Mouse (Mus musculus): ENCODE measurements around the gene Commd8. TPM values are rescaled to one million over a fixed set of nuclear protein-coding genes. Genes with fewer than 3 reads are reported as not detected.
"Not testable (repeated sequence)": the region's sequence is repeated elsewhere in the genome, so short reads cannot be mapped to it uniquely, and the experiment has no call there.

Gene Commd8
- polyA plus RNA-seq, 1 experiment from 2014 or later, result 55.0 TPM

DNA sequence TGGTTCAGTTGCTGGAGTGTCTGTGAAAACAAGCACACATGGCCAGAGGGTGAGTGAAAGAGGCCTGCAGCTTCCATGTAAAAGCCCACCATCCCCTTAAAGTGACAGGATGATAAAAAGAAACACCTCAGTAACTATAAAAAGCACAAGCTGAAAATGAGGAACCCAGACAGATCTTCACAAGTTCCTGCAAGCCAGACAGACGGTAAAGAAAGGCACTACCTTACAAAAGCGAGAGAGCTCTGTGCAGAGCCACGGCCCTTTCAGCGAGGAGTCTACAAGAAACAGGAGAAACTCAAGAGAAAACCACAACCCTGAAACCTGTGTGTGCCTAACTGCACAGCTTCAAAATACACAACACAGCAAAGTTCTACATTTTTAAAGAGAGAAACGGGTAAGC lies 5.1 kb downstream of the Commd8 start:
- WGBS (ENCODE audit: insufficient replicate concordance), result 48% methylated on average over 5 of the region's 5 CpGs
- Histone ChIP-seq H3K4me3 (ENCODE audit: low read depth, low read length) (no peak overlapping the region), H3K4me1 (ENCODE audit: insufficient read depth) (peaks cover 24% of the 10 kb centered on the region), H3K36me3 (replicated peaks; ENCODE audit: insufficient read depth, low read length) (peaks cover 39% of the 10 kb centered on the region), H3K27me3 (ENCODE audit: insufficient read depth, low read length) (no peaks in the 10 kb centered on the region), H3K4me2 (ENCODE audit: low read depth, low read length) (peak overlapping the region; percentile 28; the same call in 1 of the 2 replicates), H3K9ac (replicated peaks) (no peak overlapping the region), H3K9me3 (ENCODE audit: low read length) (no peaks in the 10 kb centered on the region), H3K27ac (ENCODE audit: low read depth) (0 out of 2 replicates have a peak overlapping the region, but pooled peaks have one; percentile 18)
- ATAC-seq, result no peak
- TF ChIP-seq CTCF (IDR thresholded peaks at IDR 0.05; ENCODE audit: low read depth) (no peak), EP300 (IDR thresholded peaks at IDR 0.05; ENCODE audit: low read depth) (no peak)
- DNase-seq, result no peak

DNA sequence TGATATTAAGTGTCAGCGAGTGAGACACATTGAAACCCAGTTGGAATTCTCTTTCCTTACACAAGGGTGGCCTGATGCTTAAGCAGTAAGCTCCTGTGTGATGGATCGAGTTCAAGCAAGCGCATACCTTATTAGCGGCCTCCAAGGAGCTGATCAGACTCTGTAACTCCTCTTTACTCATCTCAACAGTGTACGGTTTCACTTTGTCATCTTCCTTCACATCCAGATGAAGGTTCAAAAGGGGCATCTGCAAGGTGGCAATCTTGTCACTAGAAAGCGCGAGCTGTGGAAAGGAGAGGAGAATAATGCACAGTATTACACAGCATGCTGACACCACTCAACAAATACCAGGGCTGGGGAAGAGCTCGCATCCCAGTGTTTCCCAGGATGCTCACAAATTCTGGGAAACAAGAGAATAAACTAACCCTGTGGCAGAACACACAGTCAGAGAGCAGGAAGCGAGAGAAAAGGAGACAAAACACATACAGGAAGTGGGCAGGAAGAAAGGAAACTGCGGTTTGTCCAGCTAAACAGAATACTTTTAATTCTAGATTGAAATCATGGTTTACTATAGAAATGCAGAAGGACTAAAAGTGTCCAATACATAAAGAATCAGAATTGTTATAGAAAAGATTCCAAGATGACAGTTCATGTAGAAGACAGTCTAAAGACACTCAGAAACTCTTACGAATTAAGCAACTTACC lies 7.1 kb downstream of the Commd8 start:
- H3K9me3 ChIP-seq (ENCODE audit: low read length), result no peaks in the 10 kb centered on the region
- DNase-seq (no peak), ATAC-seq (no peak)
- 66% methylated on average over 11 of the region's 11 CpGs for WGBS (ENCODE audit: insufficient replicate concordance)
- H3K27ac ChIP-seq (ENCODE audit: low read depth), result no peak overlapping the region
- TF ChIP-seq EP300 (IDR thresholded peaks at IDR 0.05; ENCODE audit: low read depth) (no peak), CTCF (IDR thresholded peaks at IDR 0.05; ENCODE audit: low read depth) (no peak)
- H3K9ac ChIP-seq (replicated peaks), result no peak overlapping the region
- 0 out of 2 replicates have a peak overlapping the region, but pooled peaks have one; percentile 39 for H3K4me2 ChIP-seq (ENCODE audit: low read depth, low read length)
- H3K4me1 ChIP-seq (ENCODE audit: insufficient read depth), result peaks cover 9% of the 10 kb centered on the region
- no peaks in the 10 kb centered on the region for H3K27me3 ChIP-seq (ENCODE audit: insufficient read depth, low read length)
- no peak overlapping the region for H3K4me3 ChIP-seq (ENCODE audit: low read depth, low read length)
- peaks cover 42% of the 10 kb centered on the region for H3K36me3 ChIP-seq (replicated peaks; ENCODE audit: insufficient read depth, low read length)

DNA sequence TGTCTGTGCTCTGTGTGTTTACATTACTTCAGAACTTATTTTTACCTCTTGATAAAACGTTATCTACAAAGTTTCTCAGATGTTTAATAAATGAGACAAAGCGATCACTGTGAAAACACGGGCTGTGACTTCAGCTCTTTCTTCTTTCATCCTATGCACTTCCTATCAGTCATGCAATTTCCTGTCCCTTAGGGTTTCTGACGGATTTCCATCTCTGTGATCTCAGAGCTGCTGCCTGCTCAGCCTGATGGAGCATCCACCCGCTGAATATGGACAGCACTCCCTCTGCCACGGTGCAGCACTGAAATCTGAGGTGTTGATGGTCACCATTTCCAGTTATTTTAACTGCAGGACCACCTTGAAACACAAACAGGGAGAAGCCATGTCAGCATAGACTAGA lies 8.5 kb downstream of the Commd8 start:
- Histone ChIP-seq H3K27me3 (ENCODE audit: insufficient read depth, low read length) (no peaks in the 10 kb centered on the region), H3K4me3 (ENCODE audit: low read depth, low read length) (no peak overlapping the region), H3K4me2 (ENCODE audit: low read depth, low read length) (no peak overlapping the region), H3K27ac (ENCODE audit: low read depth) (no peak overlapping the region), H3K9me3 (ENCODE audit: low read length) (no peaks in the 10 kb centered on the region), H3K36me3 (replicated peaks; ENCODE audit: insufficient read depth, low read length) (peaks cover 38% of the 10 kb centered on the region), H3K9ac (replicated peaks) (no peak overlapping the region), H3K4me1 (ENCODE audit: insufficient read depth) (peaks cover 7% of the 10 kb centered on the region; the same call in 1 of the 2 replicates)
- TF ChIP-seq CTCF (IDR thresholded peaks at IDR 0.05; ENCODE audit: low read depth) (no peak), EP300 (IDR thresholded peaks at IDR 0.05; ENCODE audit: low read depth) (no peak)
- DNase-seq (no peak), ATAC-seq (no peak)
- 42% methylated on average over 6 of the region's 6 CpGs for WGBS (ENCODE audit: insufficient replicate concordance)

DNA sequence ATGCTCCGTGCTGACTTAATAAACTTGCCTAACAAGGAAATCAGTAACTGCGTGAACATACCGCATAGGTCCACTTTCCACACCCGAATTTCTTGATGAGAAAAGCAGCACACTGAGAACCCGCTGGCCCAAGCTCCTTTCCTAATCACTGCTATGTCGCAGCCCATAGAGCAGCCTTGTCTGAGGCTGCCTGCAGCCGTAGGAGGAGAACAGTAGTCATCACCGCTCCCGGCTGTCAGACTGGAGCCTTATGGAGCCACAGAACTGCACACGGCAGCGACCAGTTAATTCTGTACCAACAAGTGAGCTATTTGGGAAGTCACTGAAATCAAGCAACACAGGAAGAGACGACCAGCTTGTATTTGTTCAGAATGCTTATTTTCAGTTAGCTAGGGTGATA lies 9.3 kb downstream of the Commd8 start:
- Histone ChIP-seq H3K9me3 (ENCODE audit: low read length) (no peaks in the 10 kb centered on the region), H3K4me2 (ENCODE audit: low read depth, low read length) (no peak overlapping the region), H3K27ac (ENCODE audit: low read depth) (no peak overlapping the region), H3K27me3 (ENCODE audit: insufficient read depth, low read length) (no peaks in the 10 kb centered on the region), H3K36me3 (replicated peaks; ENCODE audit: insufficient read depth, low read length) (peaks cover 38% of the 10 kb centered on the region), H3K4me1 (ENCODE audit: insufficient read depth) (peaks cover 7% of the 10 kb centered on the region; the same call in 1 of the 2 replicates), H3K9ac (replicated peaks) (no peak overlapping the region), H3K4me3 (ENCODE audit: low read depth, low read length) (no peak overlapping the region)
- WGBS (ENCODE audit: insufficient replicate concordance), result 86% methylated on average over 12 of the region's 12 CpGs
- TF ChIP-seq EP300 (IDR thresholded peaks at IDR 0.05; ENCODE audit: low read depth) (no peak), CTCF (IDR thresholded peaks at IDR 0.05; ENCODE audit: low read depth) (no peak)
- DNase-seq (no peak), ATAC-seq (no peak)

DNA sequence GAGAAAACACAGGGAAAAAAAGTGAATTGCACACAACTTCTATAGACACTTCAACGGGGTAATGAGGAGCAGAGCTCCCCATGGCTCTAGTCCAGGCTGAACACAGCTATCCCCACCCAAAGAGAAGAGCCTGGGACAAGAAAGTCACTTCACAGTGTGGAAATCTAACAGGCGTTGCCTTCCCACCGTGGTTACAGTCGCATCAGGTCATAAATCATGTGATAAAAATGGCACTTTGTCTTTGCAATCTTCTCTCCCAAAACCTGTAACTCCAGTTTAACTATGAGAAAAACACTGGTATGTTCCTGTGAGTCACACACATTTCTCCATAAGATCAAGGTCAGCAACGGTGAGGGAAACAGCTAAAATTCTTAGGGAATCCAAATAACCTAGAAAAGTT lies 11.4 kb downstream of the Commd8 start:
- TF ChIP-seq CTCF (IDR thresholded peaks at IDR 0.05; ENCODE audit: low read depth), result no peak
- no peak for TF ChIP-seq EP300 (IDR thresholded peaks at IDR 0.05; ENCODE audit: low read depth)
- Histone ChIP-seq H3K9me3 (ENCODE audit: low read length) (no peaks in the 10 kb centered on the region), H3K4me1 (ENCODE audit: insufficient read depth) (peaks cover 2% of the 10 kb centered on the region; the same call in 1 of the 2 replicates), H3K4me3 (ENCODE audit: low read depth, low read length) (no peak overlapping the region), H3K9ac (replicated peaks) (no peak overlapping the region), H3K36me3 (replicated peaks; ENCODE audit: insufficient read depth, low read length) (peaks cover 29% of the 10 kb centered on the region), H3K27me3 (ENCODE audit: insufficient read depth, low read length) (no peaks in the 10 kb centered on the region), H3K27ac (ENCODE audit: low read depth) (no peak overlapping the region), H3K4me2 (ENCODE audit: low read depth, low read length) (no peak overlapping the region)
- ATAC-seq, result no peak
- WGBS (ENCODE audit: insufficient replicate concordance), result 70% methylated on average over 5 of the region's 5 CpGs
- no peak for DNase-seq

DNA sequence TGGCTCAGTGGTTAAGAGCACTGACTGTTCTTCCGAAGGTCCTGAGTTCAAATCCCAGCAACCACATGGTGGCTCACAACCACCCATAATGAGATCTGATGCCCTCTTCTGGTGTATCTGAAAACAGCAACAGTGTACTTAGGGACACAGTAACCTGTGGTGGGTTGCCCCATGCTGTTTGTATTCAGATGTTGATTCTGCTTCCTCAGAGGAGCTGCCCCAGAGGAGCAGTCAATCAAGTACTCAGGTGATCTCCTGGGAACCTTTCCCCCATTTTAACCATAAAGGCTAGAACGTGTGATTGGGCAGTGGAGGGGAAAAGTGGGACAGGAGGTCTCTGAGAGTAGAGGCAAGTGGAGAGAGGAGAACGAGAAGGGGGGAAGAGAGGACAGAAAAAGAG lies 12.3 kb downstream of the Commd8 start:
- H3K4me1 ChIP-seq (ENCODE audit: insufficient read depth); H3K4me2 ChIP-seq (ENCODE audit: low read depth, low read length); H3K4me3 ChIP-seq (ENCODE audit: low read depth, low read length); H3K9me3 ChIP-seq (ENCODE audit: low read length); H3K27ac ChIP-seq (ENCODE audit: low read depth); H3K9ac ChIP-seq (replicated peaks); H3K27me3 ChIP-seq (ENCODE audit: insufficient read depth, low read length); DNase-seq; ATAC-seq: not testable (repeated sequence)
- WGBS (ENCODE audit: insufficient replicate concordance), result 83% methylated on average over 3 of the region's 3 CpGs
- TF ChIP-seq CTCF (IDR thresholded peaks at IDR 0.05; ENCODE audit: low read depth), result 0 out of 2 replicates have a peak, but pooled peaks have one; percentile 15
- H3K36me3 ChIP-seq (replicated peaks; ENCODE audit: insufficient read depth, low read length), result peaks cover 20% of the 10 kb centered on the region

All from liver, postnatal 0 days (tissue).